Mouse (Mus musculus) right cerebral cortex, postnatal 25 days (tissue): ENCODE measurements around the gene Myrfl.
A peak's percentile ranks its signal among the peaks of the same experiment; 100 is the strongest.

Source experiments
- DNase-seq: peaks from one replicate; pipeline ENCODE4 v3.0.0; 2022

The Myrfl gene

DNA sequence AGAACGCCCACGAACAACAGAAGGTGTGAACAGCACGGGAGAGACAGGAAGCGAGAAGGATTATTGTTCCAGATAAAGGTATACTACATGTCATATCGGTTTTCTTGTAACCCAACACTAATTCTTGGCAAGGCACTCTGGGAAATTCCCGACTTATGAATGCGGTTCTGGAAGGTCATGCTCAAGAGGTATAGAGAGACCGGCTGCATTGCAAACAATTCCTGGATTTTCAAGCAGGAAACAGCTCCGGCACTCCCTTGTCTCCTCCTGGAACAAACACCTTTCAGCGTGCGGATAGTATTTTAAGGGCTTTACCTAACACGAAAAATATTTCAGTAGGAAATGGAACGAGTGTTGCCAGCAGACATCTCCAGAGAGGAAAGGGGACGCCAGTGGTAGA lies 145.8 kb downstream of the Myrfl start:
- DNase-seq = no peak

DNA sequence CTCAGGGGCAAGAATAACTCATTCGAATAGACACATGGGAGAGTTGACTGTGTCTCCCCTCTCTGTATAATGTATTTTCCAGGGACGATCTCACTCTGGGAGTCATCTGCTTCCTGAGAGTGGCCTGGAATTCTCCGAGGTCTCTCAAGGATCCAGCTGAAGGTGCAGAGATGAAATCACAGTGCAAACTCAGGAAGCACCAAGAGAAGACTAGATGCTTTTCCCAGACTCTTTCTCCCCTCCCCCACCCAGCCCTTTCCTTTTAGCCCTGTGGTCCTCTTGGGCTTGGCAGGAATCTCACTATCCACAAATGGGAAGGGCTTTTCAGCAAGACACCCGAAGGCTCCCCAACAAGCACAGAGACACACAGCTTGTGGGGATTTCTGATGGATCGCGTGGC lies 146.7 kb downstream of the Myrfl start:
- DNase-seq = no peak

DNA sequence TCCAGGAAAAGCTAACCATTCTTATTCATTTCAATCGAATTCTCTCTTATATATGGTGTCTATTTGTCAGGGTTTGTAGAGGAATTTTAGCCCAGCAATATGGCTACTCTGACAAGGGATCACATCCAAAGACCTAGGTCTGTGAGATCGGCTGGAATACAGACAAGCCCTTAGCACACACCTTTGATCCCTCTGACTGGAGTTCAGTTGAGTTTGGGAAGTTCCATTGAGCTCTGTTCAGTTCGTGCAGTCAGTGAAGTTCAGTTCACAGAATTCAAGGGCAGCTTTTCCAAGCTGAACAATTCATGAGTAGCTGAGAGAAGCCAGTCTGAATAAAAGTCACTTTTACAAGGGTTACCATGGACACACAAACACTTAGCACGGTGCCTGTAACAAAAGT lies 148.0 kb downstream of the Myrfl start:
- DNase-seq = no peak

DNA sequence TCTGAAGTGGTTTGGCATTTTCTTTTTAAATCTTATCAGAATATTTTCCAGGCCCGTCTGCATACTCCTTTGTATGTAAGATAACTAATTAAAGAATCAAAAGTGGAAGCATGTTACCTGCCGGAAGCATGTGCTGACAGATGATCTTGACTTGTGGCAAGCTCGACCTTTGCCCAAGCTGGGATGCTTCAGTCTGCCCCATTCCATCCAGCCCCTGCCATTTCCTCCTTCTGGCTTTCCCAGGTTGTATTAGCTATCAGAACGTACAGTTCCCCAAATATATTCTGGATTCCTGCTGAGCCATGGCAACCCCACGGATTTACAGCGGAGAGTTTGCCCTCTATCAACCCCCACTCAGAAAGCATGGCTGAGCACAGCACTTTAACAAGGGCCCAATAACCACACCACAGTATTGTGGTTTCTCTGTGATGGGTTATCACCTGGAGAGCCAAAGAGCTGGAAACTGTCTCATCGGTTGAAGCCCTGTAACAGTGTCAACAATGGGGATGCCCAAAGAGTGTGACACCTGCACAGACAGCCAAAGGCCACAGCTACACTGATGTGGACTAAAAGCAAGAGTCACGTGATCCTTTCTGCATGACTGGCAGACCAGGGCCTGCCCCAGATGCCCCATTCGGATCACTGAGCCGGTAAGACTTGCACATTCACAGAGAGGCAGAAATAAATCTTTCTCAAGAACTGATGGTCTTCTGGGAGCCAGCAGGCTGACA lies 150.3 kb downstream of the Myrfl start:
- DNase-seq = no peak

DNA sequence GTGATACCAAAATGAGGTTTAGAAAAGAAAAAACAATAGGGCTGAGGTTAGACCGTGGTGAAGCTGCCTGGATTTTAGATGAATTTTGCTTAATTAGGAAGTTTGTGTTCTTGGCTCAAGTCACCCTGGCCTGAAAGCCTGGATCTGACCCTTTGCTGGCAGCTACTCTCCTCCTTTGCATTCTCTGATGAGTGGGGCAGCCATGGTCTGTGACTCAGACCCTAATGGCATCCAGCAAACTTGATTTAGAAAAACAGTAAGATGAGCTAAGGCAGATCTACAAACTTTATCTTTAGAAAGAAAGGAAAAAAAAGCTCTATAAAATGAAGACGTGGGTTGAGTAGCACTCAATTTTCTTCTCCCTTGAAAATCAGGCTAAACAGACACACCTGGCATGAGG lies 154.0 kb downstream of the Myrfl start:
- DNase-seq = no peak

DNA sequence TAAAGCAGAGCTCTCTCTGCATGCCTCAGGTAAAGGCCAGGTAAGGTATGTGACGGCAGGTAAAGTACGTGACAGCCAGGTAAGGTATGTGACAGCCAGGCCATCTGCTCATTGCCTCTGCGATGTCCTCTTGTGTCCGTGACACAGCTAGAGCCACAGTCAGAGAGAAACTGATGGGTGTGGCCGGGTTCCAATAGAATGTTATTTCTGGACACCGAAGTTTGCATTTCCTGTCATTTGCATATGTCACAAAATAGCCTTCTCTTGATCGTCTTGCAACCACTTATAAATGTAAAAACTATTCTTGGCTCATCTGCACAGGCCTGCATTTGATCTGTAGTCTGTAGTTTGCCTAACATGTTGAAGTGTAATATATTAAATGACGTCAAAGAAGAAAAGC lies 154.5 kb downstream of the Myrfl start:
- no peak for DNase-seq

DNA sequence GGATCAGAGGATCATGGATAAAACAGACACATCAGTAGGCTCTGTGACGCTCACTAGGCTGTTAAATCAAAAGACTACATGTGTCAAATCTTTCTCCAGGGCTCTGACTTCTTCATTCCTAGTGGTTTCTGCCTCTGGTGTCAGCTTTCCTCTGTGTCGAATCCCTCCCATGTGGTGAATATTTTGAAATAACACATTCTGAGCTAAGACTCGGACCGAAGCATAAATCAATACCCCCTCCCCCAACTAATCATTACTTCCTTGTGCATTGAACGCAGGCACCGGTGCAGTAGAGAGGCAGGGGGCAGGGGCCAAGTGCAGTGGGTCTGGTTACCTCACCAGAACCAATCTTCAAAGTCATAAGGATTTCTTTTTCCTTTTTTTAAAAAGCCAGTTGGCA lies 155.4 kb downstream of the Myrfl start:
- DNase-seq = no peak

DNA sequence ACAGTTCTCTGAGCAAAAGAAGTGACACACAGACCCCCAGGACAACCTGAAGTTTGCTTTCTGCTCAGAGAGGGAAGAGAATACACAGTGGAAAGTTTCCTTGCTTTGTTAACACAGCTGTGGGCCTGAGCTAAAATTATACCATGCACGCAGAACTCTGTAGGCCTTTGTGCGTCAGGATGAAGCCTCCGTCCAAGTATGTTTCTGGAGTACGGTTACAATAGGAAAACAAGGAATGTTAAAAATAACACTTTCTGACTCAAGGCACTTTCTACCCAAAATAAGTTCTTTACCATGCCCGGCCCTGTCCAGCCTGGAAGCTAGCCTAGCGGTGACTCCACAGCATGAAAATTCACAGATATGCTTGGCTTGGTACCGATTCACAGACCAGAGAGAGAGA lies 156.6 kb downstream of the Myrfl start:
- DNase-seq = peak; percentile 42

DNA sequence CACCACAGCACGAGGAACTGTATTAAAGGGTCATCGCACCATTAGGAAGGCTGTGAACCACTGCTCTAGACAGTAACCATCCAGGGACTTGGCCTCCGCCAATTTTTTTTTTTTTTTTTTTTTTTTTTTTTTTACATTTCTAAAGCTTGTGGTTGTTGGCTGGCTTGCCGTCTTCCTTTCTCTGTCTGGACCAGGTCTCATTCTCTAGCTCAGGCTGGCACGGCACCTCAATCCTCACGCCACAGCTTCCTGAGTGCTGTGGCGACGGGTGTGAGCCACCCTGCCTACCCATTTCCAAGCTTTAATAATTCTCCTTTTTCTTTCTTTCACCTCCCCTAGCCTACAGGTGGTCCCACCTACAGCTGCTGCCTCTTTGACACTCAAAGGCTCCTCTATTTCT lies 158.2 kb downstream of the Myrfl start:
- no peak for DNase-seq

DNA sequence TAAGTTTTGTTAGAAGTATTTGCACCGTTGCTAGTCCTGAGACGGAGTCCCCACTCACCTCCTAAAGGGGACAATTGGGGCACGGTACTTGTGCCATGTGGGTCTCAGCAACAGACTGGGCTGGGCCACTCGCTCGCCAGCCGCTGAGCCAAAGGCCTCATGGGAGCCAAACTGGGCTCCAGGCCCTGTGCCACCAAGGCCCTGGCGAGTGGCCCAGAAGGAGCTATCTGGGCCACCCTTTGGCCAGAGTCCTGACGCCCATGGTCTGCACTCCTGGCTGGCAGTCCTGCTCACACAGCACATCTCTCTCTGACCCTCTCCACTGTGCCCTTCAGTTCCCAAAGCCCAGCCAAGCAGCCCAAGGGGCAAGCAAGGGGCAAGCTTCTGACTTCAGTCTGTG lies 161.1 kb downstream of the Myrfl start:
- DNase-seq = peak; percentile 31

DNA sequence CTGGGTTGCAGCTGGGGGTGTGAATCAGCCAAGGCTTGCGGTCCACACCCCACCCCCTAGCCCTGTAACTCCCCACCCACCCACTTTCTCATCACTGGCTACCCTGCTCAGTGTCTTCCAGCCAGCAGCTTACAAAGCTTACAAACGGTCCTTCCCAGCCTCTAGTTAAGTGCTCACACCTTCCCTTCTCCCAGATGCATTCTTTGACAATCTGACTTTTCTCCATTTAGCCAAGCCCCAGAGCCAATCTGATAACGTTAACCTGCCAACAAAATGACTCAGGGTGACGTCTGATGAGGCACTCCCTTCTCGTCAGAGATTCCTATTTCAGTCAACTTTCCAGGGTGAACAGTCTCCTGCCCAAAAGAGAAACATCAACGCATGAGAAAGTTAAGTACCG lies 163.1 kb downstream of the Myrfl start:
- DNase-seq = no peak

DNA sequence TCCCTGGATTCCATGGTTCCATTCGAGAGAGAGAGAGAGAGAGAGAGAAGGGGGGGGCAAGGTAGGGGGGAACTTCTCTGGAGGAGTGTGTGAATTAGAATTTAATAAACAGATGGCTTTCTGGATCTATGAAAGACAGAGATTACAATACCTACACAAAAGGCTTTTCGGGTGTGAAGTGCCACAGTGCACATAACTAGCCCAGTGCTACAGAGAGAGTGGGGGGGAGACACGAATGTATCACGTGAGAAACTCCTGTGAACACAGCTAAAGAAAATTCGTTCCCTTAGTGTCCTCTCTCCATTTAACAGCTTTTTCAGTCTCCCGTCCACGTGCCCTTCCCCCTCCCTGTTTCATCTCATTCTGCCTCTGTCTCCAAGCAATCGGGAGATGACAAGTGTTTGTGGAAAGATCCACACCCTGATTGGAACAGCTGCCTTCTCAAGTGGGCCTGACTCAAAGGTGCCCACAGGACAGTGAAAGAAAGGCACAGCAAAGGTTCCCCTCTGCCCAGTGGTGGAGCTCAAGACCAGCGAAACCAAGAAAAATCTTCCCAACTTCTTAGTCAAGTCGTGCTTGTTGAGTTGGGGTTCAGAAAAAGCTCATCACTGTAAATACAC lies 166.6 kb downstream of the Myrfl start:
- DNase-seq = no peak

DNA sequence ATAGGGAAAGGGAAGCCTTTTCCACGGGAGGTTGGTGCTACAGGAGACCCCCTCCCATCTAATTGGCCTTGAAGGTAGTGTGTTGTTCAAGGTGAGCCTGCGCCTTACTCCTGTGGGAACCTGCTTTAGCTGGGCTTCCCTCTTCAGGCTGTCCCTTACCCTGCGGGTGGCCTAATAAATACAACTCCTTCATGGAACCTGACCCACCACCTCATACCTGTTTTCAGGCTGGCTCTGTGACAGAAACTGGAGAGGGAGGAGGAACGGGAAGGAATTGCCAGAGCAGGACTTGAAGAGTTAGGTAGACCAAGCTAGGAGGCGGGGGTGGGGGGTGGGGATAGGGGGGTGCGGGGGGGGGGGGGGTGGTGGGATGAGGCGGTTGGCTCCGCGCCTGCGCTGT lies 167.9 kb downstream of the Myrfl start:
- no peak for DNase-seq

DNA sequence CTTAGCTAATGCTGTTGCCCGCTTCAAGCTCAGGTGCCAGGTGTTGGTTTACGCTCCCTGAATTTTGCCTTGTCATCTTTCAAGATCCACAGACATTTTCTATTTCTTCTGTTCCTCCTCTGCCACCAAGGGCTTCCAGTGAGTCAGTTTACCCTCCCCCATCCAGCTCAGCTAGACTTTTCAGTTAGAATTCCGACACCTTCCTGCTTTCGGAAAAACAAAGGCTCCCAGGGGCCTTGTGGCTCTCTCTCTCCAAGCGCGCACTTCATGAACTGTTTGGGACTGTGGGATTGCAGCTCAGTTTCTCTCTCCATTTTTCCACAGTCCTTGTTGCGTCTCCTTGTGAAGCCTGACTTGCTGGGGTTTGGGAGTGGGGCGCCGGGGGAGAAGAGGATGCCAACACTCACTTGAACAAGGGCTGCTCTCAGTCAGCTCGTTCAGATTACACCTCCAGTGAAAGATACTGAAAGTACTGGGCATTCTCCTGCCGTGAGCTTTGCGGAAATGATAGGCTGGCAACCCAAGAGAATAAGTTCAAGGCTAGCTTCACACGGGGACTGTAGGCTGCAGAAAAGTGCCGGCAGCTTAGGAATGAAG lies 168.9 kb downstream of the Myrfl start:
- DNase-seq = no peak
